Mouse (Mus musculus): ENCODE results near the gene Zc3h13.

Gene Zc3h13

DNA sequence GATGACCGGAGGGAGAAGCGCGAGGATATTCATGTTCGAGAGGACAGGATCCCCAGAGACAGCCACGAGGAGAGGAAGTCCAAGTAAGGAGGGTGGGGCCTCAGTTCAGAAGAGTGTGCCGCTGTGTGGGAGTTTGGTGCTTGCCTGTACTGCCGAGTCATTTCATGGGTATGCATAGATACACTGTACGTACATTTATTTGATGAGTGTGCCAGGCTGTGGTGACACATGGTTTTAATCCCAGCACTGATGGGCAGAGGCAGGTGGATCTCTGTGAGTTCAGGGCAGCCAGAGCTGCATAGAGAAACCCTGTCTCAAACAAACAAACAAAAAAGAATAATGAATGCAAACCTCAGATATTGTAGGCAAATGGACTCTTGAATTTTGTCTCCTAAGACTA lies 43.9 kb downstream of the Zc3h13 start:
- DNase-seq = no peak

DNA sequence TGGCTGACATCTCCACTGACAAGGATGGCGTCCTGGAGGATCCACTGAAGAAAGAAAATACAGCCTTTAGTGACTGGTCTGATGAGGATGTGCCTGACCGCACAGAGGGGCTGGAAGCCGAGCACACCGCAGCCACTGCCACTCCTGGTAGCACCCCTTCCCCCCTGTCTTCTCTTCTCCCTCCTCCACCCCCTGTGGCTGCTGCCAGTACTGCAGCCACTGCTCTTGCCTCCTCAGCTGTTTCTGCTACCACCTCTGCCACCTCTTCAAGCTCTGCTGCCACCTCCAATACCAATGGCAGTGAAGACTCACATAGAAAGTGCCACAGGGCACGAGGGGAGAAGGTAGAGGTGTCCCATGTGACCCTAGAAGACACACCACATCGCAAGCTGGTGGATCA lies 46.4 kb downstream of the Zc3h13 start:
- no peak for DNase-seq

DNA sequence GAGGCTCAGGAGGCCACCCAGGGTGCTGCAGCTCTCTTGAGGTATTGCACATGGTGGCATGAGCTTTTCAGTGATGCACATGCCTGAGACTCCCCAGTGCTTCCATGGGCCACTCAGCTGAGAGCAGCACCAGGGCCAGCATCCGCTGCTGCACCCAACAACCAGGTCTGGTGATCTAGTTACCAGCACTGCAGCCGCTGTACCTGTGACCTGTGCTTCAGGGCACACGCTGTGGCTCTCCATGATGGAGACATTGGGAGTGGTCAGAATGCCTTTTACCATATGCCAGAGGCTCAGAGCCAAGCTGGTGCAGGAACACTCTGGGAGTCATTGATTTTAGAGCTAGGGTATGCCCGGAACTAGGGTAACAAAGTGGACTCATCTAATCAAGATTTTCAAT lies 50.1 kb downstream of the Zc3h13 start:
- no peak for DNase-seq

DNA sequence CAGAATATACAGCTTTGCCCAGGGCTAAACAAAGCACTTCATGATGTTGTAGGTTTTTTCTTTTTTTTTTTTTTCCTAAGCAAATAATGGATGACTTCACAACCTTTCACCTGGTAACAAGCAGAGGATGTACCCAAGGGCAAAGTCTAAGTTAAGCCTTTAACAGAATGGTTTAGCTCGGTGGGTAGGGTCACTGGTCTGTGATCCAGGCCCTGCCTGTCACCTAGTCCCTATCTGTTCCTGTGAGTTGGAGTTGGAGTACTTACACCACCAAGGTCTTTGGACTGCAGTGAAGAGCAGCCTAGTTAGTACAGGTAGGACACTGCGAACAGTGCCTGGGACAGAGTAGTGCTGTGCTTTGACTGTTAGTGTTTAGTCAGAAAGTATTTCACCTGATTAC lies 53.7 kb downstream of the Zc3h13 start:
- DNase-seq = no peak

DNA sequence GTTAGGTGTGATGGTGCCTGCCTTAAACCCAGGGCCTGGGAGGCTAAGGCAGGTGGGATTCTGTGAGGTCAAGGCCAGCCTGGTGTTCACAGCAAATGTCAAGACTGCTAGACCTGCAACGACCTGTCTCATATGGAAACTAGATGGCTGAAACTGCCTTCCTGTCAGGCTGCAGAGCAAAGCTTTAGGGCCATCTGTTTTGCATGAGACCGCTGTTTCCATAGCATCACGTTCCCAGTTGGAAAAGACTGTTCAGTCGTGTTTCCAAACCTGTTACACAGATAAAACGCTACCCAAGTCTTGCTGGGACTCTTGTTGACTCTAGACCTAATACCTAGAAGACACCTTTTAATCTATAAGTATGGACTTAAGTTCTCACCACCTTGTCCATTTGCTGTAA lies 61.9 kb downstream of the Zc3h13 start:
- DNase-seq = no peak

DNA sequence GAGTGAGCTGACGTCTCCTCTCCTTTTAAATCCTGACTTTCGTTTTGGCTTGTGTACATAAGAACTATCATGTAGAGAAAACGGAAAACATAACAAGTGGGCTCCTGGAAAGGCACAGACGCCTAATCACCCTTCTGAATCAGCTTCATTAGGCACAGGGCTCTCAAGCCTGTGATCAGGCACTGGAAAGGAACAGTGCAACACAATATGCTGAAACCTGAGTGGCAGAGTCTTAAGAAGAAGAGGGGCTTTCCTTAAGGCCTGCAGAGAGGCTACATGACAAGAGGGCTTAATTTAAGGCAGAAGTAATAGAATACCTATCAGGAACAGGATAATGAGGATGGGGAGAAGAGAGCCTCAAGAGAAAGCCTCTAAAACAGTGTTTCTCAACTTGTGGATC lies 67.5 kb downstream of the Zc3h13 start:
- no peak for DNase-seq

DNA sequence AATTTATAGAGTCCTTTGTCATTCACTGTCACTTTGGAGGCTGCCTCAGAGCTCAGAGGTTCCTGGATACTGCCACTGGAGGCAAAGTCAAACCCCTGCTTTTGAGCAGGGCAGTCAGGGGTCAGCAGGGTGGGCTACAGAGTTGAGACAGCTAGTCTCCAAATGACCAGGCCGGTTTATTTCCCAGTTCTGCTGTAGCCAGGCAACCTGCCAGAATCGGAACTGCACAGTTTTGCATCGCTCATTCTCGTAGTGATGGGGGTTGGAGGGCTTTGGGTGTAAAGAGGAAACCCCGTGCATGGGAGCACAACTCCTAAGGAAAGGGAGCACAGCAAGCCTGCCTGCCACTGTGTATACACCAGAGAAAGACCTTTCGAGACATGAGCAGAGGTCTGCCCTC lies 79.1 kb downstream of the Zc3h13 start:
- peak; percentile 60 for DNase-seq

DNA sequence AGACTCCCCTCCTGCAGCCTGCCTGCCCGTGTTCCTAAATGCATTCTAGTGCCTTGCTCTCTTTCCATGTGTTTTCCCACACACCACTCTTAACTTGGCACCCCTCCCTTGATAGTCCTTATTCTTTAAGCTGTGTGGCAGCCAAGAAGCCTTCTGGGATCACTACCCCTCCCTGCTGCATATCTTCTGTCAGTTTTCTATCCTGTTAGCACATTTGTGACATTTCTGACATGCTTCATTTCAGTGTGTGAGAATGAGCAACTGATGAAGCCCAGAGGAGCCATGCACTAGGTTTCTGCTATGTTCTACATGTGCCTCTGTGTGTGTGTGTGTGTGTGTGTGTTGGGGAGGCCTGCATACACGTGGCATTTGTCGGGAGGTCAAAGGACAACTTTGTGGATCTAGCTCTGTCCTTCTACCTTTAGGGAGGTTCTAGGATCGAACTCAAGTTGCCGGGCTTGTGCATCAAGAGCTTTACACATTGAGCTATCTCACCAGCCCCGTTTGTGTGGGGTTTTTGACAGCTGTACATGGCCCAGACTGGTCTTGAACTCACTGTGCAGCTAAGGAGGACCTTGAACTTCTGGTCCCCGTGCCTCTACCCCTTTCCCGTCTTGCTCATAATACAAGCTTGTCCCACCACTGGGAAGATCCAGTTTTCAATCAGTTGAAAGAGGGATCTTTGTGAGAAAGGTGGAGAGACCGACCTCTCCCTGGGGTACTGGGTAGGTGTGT lies 81.3 kb downstream of the Zc3h13 start:
- peak; percentile 77 for DNase-seq

DNA sequence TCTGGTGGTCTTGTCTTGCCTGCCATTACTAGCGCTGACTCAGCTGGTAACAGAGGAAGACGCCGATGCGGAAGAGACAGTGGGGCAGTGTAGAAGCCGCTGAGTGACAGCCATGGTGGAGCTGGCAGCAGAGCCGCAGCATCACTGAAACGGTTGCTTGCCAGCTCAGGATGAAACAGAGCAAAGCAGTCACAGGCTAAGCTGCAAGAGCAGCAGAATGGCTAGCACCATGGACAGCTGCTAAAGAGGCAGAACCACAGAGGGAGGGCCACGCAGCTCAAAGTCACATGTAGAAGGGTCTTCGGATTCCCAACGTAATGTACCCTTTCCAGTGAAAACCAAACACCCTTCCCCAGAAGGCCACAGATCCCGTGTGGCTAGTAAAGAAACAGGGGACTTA lies 82.6 kb downstream of the Zc3h13 start:
- DNase-seq = peak; percentile 79

DNA sequence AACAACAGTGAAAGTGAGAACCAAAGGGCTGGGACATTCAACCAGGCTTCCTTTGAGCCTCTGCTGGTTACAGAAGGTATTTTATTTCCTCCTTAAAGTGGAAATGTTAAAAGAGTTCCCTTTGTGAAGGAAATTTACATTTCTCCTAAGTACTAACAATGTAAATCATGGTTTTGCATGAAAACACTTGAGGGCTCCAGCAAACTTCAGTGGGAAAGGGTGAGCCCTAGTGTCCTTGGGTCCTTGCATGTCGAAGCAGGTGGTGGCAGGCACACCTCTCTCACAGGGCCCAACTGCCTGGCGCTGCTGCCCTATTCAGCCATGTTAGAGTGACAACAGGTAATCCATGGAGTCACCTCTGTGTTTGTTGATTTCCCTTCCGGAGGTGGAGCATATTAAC lies 83.3 kb downstream of the Zc3h13 start:
- peak; percentile 49 for DNase-seq

DNA sequence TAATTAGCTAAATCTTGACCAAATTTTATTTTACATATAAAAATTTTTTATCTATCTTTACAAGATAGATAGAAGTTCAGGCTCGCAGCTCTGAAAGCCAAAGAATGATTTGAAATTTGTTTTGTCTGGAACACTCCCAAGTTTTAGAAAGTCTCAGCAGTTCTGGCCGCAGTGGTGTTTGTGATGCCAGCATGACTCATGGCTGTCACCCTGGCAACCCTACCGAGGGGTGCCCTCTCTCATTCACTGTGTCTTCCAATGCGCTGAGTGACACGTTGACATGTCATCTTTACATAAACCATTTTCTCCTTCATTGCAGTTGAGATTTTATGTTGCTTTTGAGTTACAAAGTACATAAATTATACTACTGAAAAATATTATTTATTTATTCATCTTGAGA lies 85.7 kb downstream of the Zc3h13 start:
- DNase-seq = peak; percentile 78

DNA sequence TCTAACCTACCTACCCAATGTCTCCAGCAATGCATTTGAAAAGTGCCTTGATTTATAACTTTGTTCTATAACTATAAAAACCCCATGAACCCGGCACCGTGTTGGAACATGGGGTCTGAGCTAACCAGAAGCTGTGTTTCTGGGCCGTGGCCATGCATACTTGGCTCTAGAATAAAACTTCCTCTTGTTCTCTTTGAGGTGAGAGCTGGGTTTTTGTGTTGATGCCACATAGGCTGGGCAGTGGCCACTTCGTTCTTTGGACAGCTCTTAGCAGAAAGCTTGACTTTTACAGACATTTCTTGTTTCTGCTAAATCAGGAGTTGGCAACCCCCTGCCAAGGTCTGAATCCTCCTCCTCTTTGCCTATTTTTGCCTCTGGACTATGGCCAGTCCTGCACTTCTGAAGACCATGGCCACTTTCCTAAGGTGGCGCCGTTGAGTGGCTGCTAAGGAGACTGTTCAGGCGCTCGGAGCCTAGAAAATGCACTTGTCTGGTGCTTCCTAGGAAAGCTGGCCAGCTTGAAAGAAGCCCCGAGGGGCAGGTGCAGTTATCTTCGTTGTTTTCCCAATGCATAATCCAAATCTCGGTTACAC lies 90.9 kb downstream of the Zc3h13 start:
- DNase-seq = no peak

DNA sequence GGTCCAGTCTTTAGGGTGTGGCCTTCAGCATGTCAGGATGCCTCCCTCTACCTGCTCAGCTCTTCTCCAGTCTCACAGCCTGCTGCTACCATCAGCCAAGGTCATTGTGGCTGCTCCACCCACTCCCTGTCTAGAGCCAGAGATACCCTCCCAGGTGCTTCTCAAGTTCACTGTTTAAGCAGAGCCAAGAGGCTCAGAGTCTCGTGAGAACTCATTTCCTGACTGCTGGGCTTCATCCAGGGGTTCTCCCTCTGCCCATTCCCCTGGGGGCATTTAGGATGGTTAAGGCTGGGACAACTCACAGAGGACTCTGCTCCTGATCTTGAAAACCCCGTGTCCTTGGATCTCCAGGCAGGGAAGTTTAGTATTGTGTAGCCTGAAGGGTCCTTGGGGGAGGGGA lies 92.1 kb downstream of the Zc3h13 start:
- DNase-seq = no peak

DNA sequence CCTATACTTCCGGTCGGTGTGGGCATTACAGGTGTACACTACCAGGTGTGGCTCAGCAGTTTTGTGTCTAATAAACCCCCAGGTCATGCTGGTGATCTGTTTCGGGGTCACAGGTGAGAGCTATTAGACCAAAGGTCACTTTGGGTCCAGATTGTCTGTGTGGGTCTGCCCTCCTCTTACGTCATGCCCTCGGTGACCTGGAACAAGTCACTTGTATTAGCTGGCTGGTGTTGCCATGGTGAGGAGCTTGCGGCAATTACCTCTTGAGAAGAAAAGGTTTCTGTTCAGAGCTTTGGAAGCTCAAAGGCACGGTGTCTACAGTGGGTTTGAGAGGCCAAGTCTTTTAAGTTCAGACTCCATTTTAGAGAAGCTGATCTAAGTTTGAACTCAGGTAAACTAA lies 93.4 kb downstream of the Zc3h13 start:
- no peak for DNase-seq
